Mouse (Mus musculus) heart, adult 2 months (tissue): Measurements from ENCODE around the gene Egflam. TPM values are rescaled to one million over a fixed set of nuclear protein-coding genes. Genes with fewer than 3 reads are reported as not detected.
A peak's percentile ranks its signal among the peaks of the same experiment; 100 is the strongest.

Source experiments
- DNase-seq, 2 experiments: peaks; one replicate each; pipeline ENCODE4 v3.0.0; 2021
- H3K27ac ChIP-seq: fragments of 200-600 bp; 2 replicates; pipeline ENCODE4 v1.8.1; 2022
- H3K27me3 ChIP-seq: fragments of 200-500 bp; 2 replicates; pipeline ENCODE4 v1.6.1; 2012; ENCODE audit warnings: mild to moderate bottlenecking, low read length, inconsistent platforms, mixed read lengths; ENCODE audit not compliant: control insufficient read depth, insufficient read depth
- H3K36me3 ChIP-seq: fragments of 200-500 bp; 2 replicates; pipeline ENCODE4 v1.6.1; 2012; ENCODE audit warnings: low read length, inconsistent platforms; ENCODE audit not compliant: control insufficient read depth, insufficient read depth
- H3K4me1 ChIP-seq: fragments of 200-500 bp; 2 replicates; pipeline ENCODE4 v1.6.1; 2011; ENCODE audit warnings: low read length; ENCODE audit not compliant: control insufficient read depth, insufficient read depth
- H3K4me3 ChIP-seq: fragments of 200-600 bp; 2 replicates; pipeline ENCODE4 v1.8.1; 2022
- H3K79me2 ChIP-seq: fragments of 200-500 bp; replicated peaks from 2 replicates; pipeline ENCODE4 v1.6.1; 2012; ENCODE audit warnings: mild to moderate bottlenecking, inconsistent platforms, low read length, moderate library complexity, mixed read lengths; ENCODE audit not compliant: control insufficient read depth, insufficient read depth
- H3K9ac ChIP-seq: fragments of 200-500 bp; 2 replicates; pipeline ENCODE4 v1.6.1; 2012; ENCODE audit warnings: low read depth, mild to moderate bottlenecking, control low read depth, inconsistent platforms, low read length, mixed read lengths
- CTCF ChIP-seq: fragments of 200-600 bp; IDR thresholded peaks from 2 replicates; pipeline ENCODE4 v1.8.1; 2022; ENCODE audit warnings: antibody characterized with exemption, mild to moderate bottlenecking, moderate library complexity
- EP300 ChIP-seq: fragments of 200-500 bp; IDR thresholded peaks from 2 replicates; pipeline ENCODE4 v1.6.1; 2011; ENCODE audit warnings: low read depth, low read length, control low read depth; ENCODE audit not compliant: insufficient read depth
- POLR2A ChIP-seq: fragments of 200-500 bp; IDR thresholded peaks from 2 replicates; pipeline ENCODE4 v1.6.1; 2011; ENCODE audit warnings: mild to moderate bottlenecking, low read depth, low read length, control low read depth; ENCODE audit not compliant: insufficient read depth
- WGBS: fragments of 180-500 bp; shearing (Covaris S2); methylation state at CpG from one replicate; pipeline ENCODE4 v1.1.7; 2018; 5-methylcytosine and 5-hydroxymethylcytosine counted together
- intact Hi-C: fragments of 180-260 bp; cut with DNase I; formaldehyde crosslinking; loops from one replicate; pipeline ENCODE4 v1.15.1; 2025
- polyA plus RNA-seq: library from polyadenylated mRNA; depleted of rRNA; stranded (reverse); fragments of >200 nt; gene quantifications from 2 replicates; pipeline ENCODE4 v1.2.3, GENCODE M21; 2012
- total RNA-seq, 2 experiments: library from RNA; stranded (reverse); gene quantifications; 2 replicates each; pipeline ENCODE4 v1.2.3; 2021

Egflam gene
- total and polyA plus RNA-seq, 3 experiments = 7.1 to 12.0 (median 8.2) TPM

GRCm38 (mm10) chr15:7217273-7217598 lies 181.0 kb downstream of the Egflam start:
- intact Hi-C loops = no loop called here
- no peaks in the 10 kb centered on the region for H3K27me3 ChIP-seq
- H3K79me2 ChIP-seq = no peaks in the 10 kb centered on the region
- no peak overlapping the region for H3K27ac ChIP-seq
- DNase-seq = no peak
- 90% methylated on average over 6 of the region's 6 CpGs for WGBS
- H3K36me3 ChIP-seq = no peaks in the 10 kb centered on the region; the same call in 1 of the 2 replicates
- no peak overlapping the region for H3K9ac ChIP-seq
- H3K4me1 ChIP-seq = no peaks in the 10 kb centered on the region; the same call in 1 of the 2 replicates
- TF ChIP-seq CTCF (no peak), POLR2A (no peak), EP300 (no peak)
- H3K4me3 ChIP-seq = no peak overlapping the region

GRCm38 (mm10) chr15:7216581-7217272 lies 181.5 kb downstream of the Egflam start:
- Histone ChIP-seq H3K4me1 (no peaks in the 10 kb centered on the region; the same call in 1 of the 2 replicates), H3K4me3 (no peak overlapping the region), H3K9ac (no peak overlapping the region), H3K79me2 (no peaks in the 10 kb centered on the region), H3K27ac (no peak overlapping the region), H3K27me3 (no peaks in the 10 kb centered on the region), H3K36me3 (no peaks in the 10 kb centered on the region; the same call in 1 of the 2 replicates)
- no peak for DNase-seq
- TF ChIP-seq CTCF (no peak), POLR2A (no peak), EP300 (no peak)
- intact Hi-C loops = no loop called here
- WGBS = 75% methylated on average over 9 of the region's 9 CpGs

DNA sequence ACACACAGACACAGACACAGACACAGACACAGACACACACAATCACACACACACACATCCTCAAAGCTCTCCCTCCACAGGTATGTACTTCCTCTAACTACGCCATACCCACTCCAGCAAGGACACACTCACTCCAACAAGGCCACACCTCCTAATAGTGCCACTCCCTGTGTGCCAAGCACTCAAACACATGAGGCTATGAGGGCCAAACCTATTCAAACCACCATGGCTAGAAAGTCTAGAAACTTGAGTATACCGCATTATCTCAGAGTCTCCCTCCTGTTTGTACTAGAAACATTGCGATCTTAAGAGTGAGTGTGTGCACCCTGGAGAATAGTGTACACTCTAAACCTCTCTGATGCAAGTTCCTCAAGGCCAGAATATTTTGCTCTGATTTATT lies 182.3 kb downstream of the Egflam start:
- Histone ChIP-seq H3K27ac (no peak overlapping the region), H3K9ac (no peak overlapping the region), H3K36me3 (no peaks in the 10 kb centered on the region; the same call in 1 of the 2 replicates), H3K27me3 (no peaks in the 10 kb centered on the region), H3K79me2 (no peaks in the 10 kb centered on the region), H3K4me1 (no peaks in the 10 kb centered on the region; the same call in 1 of the 2 replicates), H3K4me3 (no peak overlapping the region)
- no peak for DNase-seq
- 96% methylated on average over 3 of the region's 3 CpGs for WGBS
- intact Hi-C loops = no loop called here
- TF ChIP-seq CTCF (no peak), EP300 (no peak), POLR2A (no peak)

GRCm38 (mm10) chr15:7213683-7214082 lies 184.5 kb downstream of the Egflam start:
- Histone ChIP-seq H3K4me1 (no peaks in the 10 kb centered on the region; the same call in 1 of the 2 replicates), H3K9ac (no peak overlapping the region), H3K36me3 (no peaks in the 10 kb centered on the region; the same call in 1 of the 2 replicates), H3K27me3 (no peaks in the 10 kb centered on the region), H3K4me3 (no peak overlapping the region), H3K27ac (no peak overlapping the region), H3K79me2 (no peaks in the 10 kb centered on the region)
- no peak for TF ChIP-seq POLR2A
- no peak for TF ChIP-seq EP300
- no peak for TF ChIP-seq CTCF
- intact Hi-C loops = no loop called here
- DNase-seq = peak; percentile 59
- WGBS = 11% methylated on average over 1 of the region's 1 CpGs

DNA sequence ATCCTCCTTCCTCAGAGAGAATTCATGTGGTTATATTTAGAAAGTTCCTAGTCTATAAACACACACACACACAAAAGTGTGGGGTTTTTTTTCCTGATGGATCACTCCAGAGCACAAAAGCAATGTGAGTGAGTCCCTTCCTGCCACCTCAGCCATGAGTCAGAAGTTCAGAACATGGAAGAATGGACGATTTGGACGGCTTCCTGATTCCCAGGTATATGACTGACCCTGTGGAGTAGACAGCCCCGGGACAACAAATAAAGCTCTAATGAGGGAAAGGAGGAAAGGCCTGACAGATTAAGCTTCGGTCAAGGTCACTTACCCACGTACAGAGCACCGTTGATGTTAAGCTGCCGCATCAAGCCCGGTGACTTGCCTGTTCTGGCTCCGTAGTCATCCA lies 190.0 kb downstream of the Egflam start:
- 35% methylated on average over 9 of the region's 9 CpGs for WGBS
- intact Hi-C loops = no loop called here
- peaks cover 19% of the 10 kb centered on the region for H3K4me1 ChIP-seq
- H3K9ac ChIP-seq = no peak overlapping the region
- H3K27me3 ChIP-seq = no peaks in the 10 kb centered on the region
- H3K27ac ChIP-seq = no peak overlapping the region; the same call in 1 of the 2 replicates
- H3K4me3 ChIP-seq = no peak overlapping the region
- H3K36me3 ChIP-seq = peaks cover 2% of the 10 kb centered on the region
- TF ChIP-seq EP300 = no peak
- no peak for DNase-seq
- no peaks in the 10 kb centered on the region for H3K79me2 ChIP-seq

GRCm38 (mm10) chr15:7207292-7207691 lies 190.9 kb downstream of the Egflam start:
- intact Hi-C loops = no loop called here
- TF ChIP-seq EP300 (no peak), CTCF (no peak), POLR2A (no peak)
- H3K9ac ChIP-seq = no peak overlapping the region
- H3K4me3 ChIP-seq = no peak overlapping the region
- WGBS = 89% methylated on average over 7 of the region's 7 CpGs
- H3K79me2 ChIP-seq = no peaks in the 10 kb centered on the region
- no peaks in the 10 kb centered on the region for H3K27me3 ChIP-seq
- H3K36me3 ChIP-seq = peaks cover 2% of the 10 kb centered on the region
- no peak for DNase-seq
- no peak overlapping the region for H3K27ac ChIP-seq
- peaks cover 20% of the 10 kb centered on the region for H3K4me1 ChIP-seq

DNA sequence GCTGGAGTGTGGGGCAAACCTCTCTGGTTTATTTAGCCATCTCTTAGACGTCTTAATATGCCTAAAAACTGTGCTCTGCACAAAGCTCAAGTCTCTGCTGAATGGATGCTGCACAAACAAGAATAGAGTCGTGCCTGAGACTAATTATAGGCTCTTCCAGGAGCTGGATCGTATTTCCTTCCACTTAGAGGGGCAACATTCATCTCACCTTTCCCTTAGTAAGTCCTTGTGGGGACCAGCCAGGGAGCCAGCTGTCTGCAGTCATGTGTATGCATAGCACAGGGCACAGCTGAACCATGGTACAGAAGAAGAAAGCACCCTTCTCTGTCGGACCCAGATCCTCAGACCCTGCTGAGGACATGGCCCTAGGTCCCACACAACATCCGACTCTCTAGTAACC lies 192.1 kb downstream of the Egflam start:
- intact Hi-C loops = no loop called here
- no peaks in the 10 kb centered on the region for H3K27me3 ChIP-seq
- no peak; the same call in 1 of the 2 replicates for TF ChIP-seq POLR2A
- no peak for TF ChIP-seq CTCF
- TF ChIP-seq EP300 = no peak
- no peak overlapping the region for H3K9ac ChIP-seq
- no peaks in the 10 kb centered on the region for H3K79me2 ChIP-seq
- H3K27ac ChIP-seq = peak overlapping the region; percentile 64
- 33% methylated on average over 5 of the region's 5 CpGs for WGBS
- H3K4me3 ChIP-seq = no peak overlapping the region
- H3K4me1 ChIP-seq = peaks cover 26% of the 10 kb centered on the region
- no peak for DNase-seq
- H3K36me3 ChIP-seq = peaks cover 3% of the 10 kb centered on the region
